Mouse (Mus musculus) ES-Bruce4 (cell line): ENCODE measurements around the gene Gm614.

Experiments
- CTCF ChIP-seq: IDR thresholded peaks from one replicate; pipeline ENCODE4 v1.8.1; 2011; ENCODE audit warnings: low read depth, low read length
- POLR2A ChIP-seq: IDR thresholded peaks from one replicate; pipeline ENCODE4 v1.8.1; 2011; ENCODE audit warnings: low read length; ENCODE audit not compliant: insufficient read depth

DNA sequence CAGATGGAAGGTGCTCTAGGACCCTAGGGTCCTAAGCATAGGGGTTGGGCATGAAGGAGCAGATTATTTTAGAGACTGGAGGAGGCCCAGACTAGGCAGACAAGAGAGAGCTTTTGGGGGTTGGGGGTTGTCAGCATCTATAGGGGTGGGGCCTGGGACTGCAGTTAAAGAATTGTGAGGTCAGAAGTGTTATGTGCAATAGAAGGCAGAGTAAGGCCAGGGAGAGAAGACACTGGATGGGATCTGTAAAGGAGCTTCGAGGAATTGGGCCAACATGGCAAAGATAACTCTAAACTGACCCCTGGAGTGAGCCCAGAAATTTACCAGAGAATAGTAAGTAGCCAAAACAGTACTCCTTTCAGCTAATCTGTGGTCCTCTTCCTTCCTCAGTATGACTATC, at the start of gene Gm614:
- TF ChIP-seq POLR2A (no peak), CTCF (no peak)
